ENCODE assay signal across 28 mouse cellular contexts in genomic region chr2:46230791-46231450, GRCm38 (mm10).
DNase-seq lines count a peak whose midpoint lies in the region; ATAC-seq and TF ChIP-seq lines count a peak whose summit lies in the region.
"Had no signal": no experiment of that assay in that cellular context is flagged by ENCODE, and none has a peak within 500 bp of the region (broad histone marks: within the 10 kb centered on the region; RNA-seq: fewer than 3 reads in every experiment).

No protein-coding gene starts in this region.

- H3K9ac ChIP-seq in midbrain, embryonic 11.5 days (ENCODE audit: low read length) = no peak overlapping the region
- H3K9ac ChIP-seq: forebrain, embryonic 12.5 days; forebrain, embryonic 15.5 days; heart, embryonic 15.5 days; hindbrain, embryonic 13.5 days; intestine, embryonic 15.5 days had no signal

- TF ChIP-seq POLR2A in myocyte (IDR thresholded peaks at IDR 0.05; ENCODE audit: insufficient read length, low read depth) = no peak

- DNase-seq in 3T3-L1 (ENCODE audit: low read depth, low spot score) = peak; percentile 79
- peak; percentile 5 for DNase-seq in ES-CJ7 (ENCODE audit: low read depth, low spot score)
- DNase-seq in R1 (ENCODE audit: low read depth, low spot score) = peak; percentile 13
- no peak for DNase-seq in B cell, adult 2 months
- DNase-seq in adrenal gland, adult 8-10 months = no peak
- DNase-seq in midbrain, embryonic 11.5 days (ENCODE audit: low spot score, missing footprints) = no peak
- DNase-seq: adrenal gland, adult 2 months; adrenal gland, postnatal 25 days; cerebellum, adult 11-12 months; cerebellum, adult 8-10 months; cerebellum, postnatal 10 days; cerebellum, postnatal 36 days; gastrocnemius, adult 2 months; gastrocnemius, postnatal 14 days; heart, postnatal 10 days; heart, postnatal 36 days; kidney, adult 11 months; kidney, adult 8-10 months had no signal

- H3K36me3 ChIP-seq in myocyte (ENCODE audit: control insufficient read depth, insufficient read depth) = no peaks in the 10 kb centered on the region
- no peaks in the 10 kb centered on the region for H3K36me3 ChIP-seq in midbrain, embryonic 11.5 days (ENCODE audit: control insufficient read depth, insufficient read depth, low read length)
- H3K36me3 ChIP-seq: forebrain, embryonic 12.5 days; forebrain, embryonic 15.5 days; G1E; heart, embryonic 15.5 days; hindbrain, embryonic 10.5 days; hindbrain, embryonic 13.5 days; intestine, embryonic 15.5 days had no signal

- H3K79me2 ChIP-seq in myocyte (ENCODE audit: control insufficient read depth, insufficient read depth) = no peaks in the 10 kb centered on the region

- no peak overlapping the region for H3K4me3 ChIP-seq in myocyte
- H3K4me3 ChIP-seq in midbrain, embryonic 11.5 days (ENCODE audit: low read depth, low read length) = no peak overlapping the region
- H3K4me3 ChIP-seq: forebrain, embryonic 12.5 days; forebrain, embryonic 15.5 days; gastrocnemius, adult 2 months; heart, embryonic 15.5 days; hindbrain, embryonic 10.5 days; hindbrain, embryonic 13.5 days; intestine, embryonic 15.5 days had no signal

- WGBS in midbrain, embryonic 11.5 days = 77% methylated on average over 2 of the region's 2 CpGs

- H3K9me3 ChIP-seq in midbrain, embryonic 11.5 days (ENCODE audit: control insufficient read depth, low read length) = no peaks in the 10 kb centered on the region
- H3K9me3 ChIP-seq: forebrain, embryonic 12.5 days; forebrain, embryonic 15.5 days; G1E; heart, embryonic 15.5 days; hindbrain, embryonic 10.5 days; hindbrain, embryonic 13.5 days; intestine, embryonic 15.5 days had no signal

- H3K27ac ChIP-seq in midbrain, embryonic 11.5 days (ENCODE audit: low read depth, low read length) = no peak overlapping the region
- H3K27ac ChIP-seq: forebrain, embryonic 12.5 days; forebrain, embryonic 15.5 days; gastrocnemius, adult 2 months; heart, embryonic 15.5 days; hindbrain, embryonic 10.5 days; hindbrain, embryonic 13.5 days; intestine, embryonic 15.5 days had no signal

- no peaks in the 10 kb centered on the region for H3K27me3 ChIP-seq in myocyte (ENCODE audit: control insufficient read depth, insufficient read depth, insufficient read length)
- no peaks in the 10 kb centered on the region for H3K27me3 ChIP-seq in midbrain, embryonic 11.5 days (ENCODE audit: control insufficient read depth, insufficient read depth, low read length)
- H3K27me3 ChIP-seq: forebrain, embryonic 12.5 days; forebrain, embryonic 15.5 days; heart, embryonic 15.5 days; hindbrain, embryonic 13.5 days; intestine, embryonic 15.5 days had no signal

- no peak overlapping the region for H3ac ChIP-seq in myocyte (ENCODE audit: control insufficient read depth, insufficient read length)

- H3K4me2 ChIP-seq in myocyte (ENCODE audit: low read depth) = peak overlapping the region; percentile 51
- no peak overlapping the region for H3K4me2 ChIP-seq in midbrain, embryonic 11.5 days
- H3K4me2 ChIP-seq: forebrain, embryonic 12.5 days; forebrain, embryonic 15.5 days; heart, embryonic 11.5 days; heart, embryonic 15.5 days; hindbrain, embryonic 13.5 days; intestine, embryonic 15.5 days had no signal

- no peak for ATAC-seq in midbrain, embryonic 11.5 days (ENCODE audit: low FRiP score)
- ATAC-seq: forebrain, embryonic 15.5 days; hindbrain, embryonic 16.5 days; intestine, embryonic 15.5 days had no signal

- no peaks in the 10 kb centered on the region for H3K4me1 ChIP-seq in midbrain, embryonic 11.5 days (ENCODE audit: control insufficient read depth, insufficient read depth, low read length)
- H3K4me1 ChIP-seq: forebrain, embryonic 12.5 days; forebrain, embryonic 15.5 days; heart, embryonic 15.5 days; hindbrain, embryonic 10.5 days; hindbrain, embryonic 13.5 days; intestine, embryonic 15.5 days had no signal

TF ChIP-seq in myocyte, 11 proteins besides CTCF, POLR2A, EP300 and RAD21:
- no peak for TF ChIP-seq MAX (IDR thresholded peaks at IDR 0.05; ENCODE audit: low read depth)
- TF ChIP-seq TCF3 (IDR thresholded peaks at IDR 0.05; ENCODE audit: insufficient read length, low read depth) = no peak
- TF ChIP-seq CEBPB (IDR thresholded peaks at IDR 0.05; ENCODE audit: insufficient read depth, poor library complexity, severe bottlenecking) = 0 out of 2 replicates have a peak, but pooled peaks have one; percentile 12
- TF ChIP-seq MYOG (IDR thresholded peaks at IDR 0.05; ENCODE audit: control insufficient read depth in 1 of 3, insufficient read depth in 1 of 3, insufficient read length in 2 of 3, low read depth in 2 of 3) = no peak
- TF ChIP-seq TCF12 (IDR thresholded peaks at IDR 0.05; ENCODE audit: insufficient read depth, poor library complexity, severe bottlenecking) = no peak
- no peak for TF ChIP-seq POLR2AphosphoS2 (IDR thresholded peaks at IDR 0.05; ENCODE audit: insufficient read length, low read depth)
- no peak for TF ChIP-seq SRF (IDR thresholded peaks at IDR 0.05; ENCODE audit: control insufficient read depth, insufficient read length, low read depth)

Comparison
In these comparisons a context has a peak if more than half of its experiments do, and no peak if none do; other contexts are left out.
1. DNase-seq: peak in 3T3-L1 (single experiment), ES-CJ7 (single experiment) and R1 (single experiment); none in B cell, adult 2 months (0 of 2), adrenal gland, adult 8-10 months (single experiment) and midbrain, embryonic 11.5 days (single experiment).